Comparison of ENCODE assay signal across 36 mouse cellular contexts in the genomic region with DNA sequence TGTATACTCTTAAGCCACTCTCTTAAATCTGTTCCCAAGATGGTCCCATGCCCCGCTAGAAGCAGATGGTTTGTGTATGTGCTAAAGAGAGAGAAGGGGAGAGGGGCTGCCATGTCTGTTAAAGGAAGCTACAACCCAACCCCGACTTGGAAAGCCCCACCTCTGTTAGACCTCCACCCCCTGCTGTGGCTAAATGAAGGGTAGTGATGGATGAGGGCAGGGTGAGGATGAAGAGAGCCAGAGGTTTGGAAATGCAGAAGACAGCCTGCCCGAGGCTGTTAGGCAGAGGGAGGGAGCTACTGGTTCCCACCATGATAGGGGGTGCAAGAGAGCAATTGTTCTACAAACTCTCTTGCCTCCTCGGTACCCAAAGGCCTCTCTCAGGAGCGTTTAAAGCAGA. TPM values are rescaled to one million over a fixed set of nuclear protein-coding genes. Genes with fewer than 3 reads are reported as not detected.
"Had no signal": no experiment of that assay in that cellular context is flagged by ENCODE, and none has a peak within 500 bp of the region (broad histone marks: within the 10 kb centered on the region; RNA-seq: fewer than 3 reads in every experiment).

No protein-coding gene starts in this region.

- H3K36me3 ChIP-seq: limb, embryonic 10.5 days; limb, embryonic 12.5 days; limb, embryonic 13.5 days; limb, embryonic 15.5 days; liver, embryonic 12.5 days; liver, embryonic 13.5 days; liver, embryonic 15.5 days; lung, embryonic 15.5 days; midbrain, embryonic 10.5 days; midbrain, embryonic 12.5 days; midbrain, embryonic 13.5 days; midbrain, embryonic 15.5 days; neural tube, embryonic 12.5 days had no signal

- H3K4me2 ChIP-seq: limb, embryonic 12.5 days; limb, embryonic 13.5 days; limb, embryonic 15.5 days; liver, embryonic 11.5 days; liver, embryonic 12.5 days; liver, embryonic 13.5 days; liver, embryonic 15.5 days; lung, embryonic 14.5 days; lung, embryonic 15.5 days; midbrain, embryonic 11.5 days; midbrain, embryonic 12.5 days; midbrain, embryonic 13.5 days; midbrain, embryonic 15.5 days; neural tube, embryonic 12.5 days had no signal

- DNase-seq: left cerebral cortex, postnatal 4 days; liver; liver, embryonic 13.5 days; liver, postnatal 0 days; lung, adult 18-20 months; lung, adult 2 months; lung, embryonic 14.5 days; lung, postnatal 10 days; lung, postnatal 14 days; lung, postnatal 36 days; lung, postnatal 4 days; midbrain, embryonic 14.5 days had no signal

- ATAC-seq: liver, embryonic 12.5 days; liver, postnatal 0 days; lung, postnatal 0 days; midbrain, embryonic 13.5 days; midbrain, embryonic 15.5 days; midbrain, embryonic 16.5 days had no signal

- H3K9me3 ChIP-seq: limb, embryonic 10.5 days; limb, embryonic 12.5 days; limb, embryonic 13.5 days; limb, embryonic 15.5 days; liver, embryonic 12.5 days; liver, embryonic 13.5 days; liver, embryonic 15.5 days; lung, embryonic 15.5 days; midbrain, embryonic 10.5 days; midbrain, embryonic 12.5 days; midbrain, embryonic 13.5 days; midbrain, embryonic 15.5 days; neural tube, embryonic 12.5 days had no signal

- H3K9ac ChIP-seq: limb, embryonic 12.5 days; limb, embryonic 13.5 days; limb, embryonic 15.5 days; liver, embryonic 12.5 days; liver, embryonic 13.5 days; liver, embryonic 14.5 days; liver, embryonic 15.5 days; liver, postnatal 0 days; lung, embryonic 14.5 days; lung, embryonic 15.5 days; midbrain, embryonic 12.5 days; midbrain, embryonic 13.5 days; midbrain, embryonic 15.5 days; neural tube, embryonic 12.5 days had no signal

- H3K4me1 ChIP-seq: limb, embryonic 10.5 days; limb, embryonic 12.5 days; limb, embryonic 13.5 days; limb, embryonic 15.5 days; liver, embryonic 12.5 days; liver, embryonic 13.5 days; liver, embryonic 15.5 days; midbrain, embryonic 10.5 days; midbrain, embryonic 12.5 days; midbrain, embryonic 13.5 days; midbrain, embryonic 15.5 days; neural tube, embryonic 12.5 days had no signal

- H3K27me3 ChIP-seq: limb, embryonic 12.5 days; limb, embryonic 13.5 days; limb, embryonic 15.5 days; liver, embryonic 12.5 days; liver, embryonic 13.5 days; liver, embryonic 15.5 days; lung, embryonic 15.5 days; midbrain, embryonic 12.5 days; midbrain, embryonic 13.5 days; midbrain, embryonic 15.5 days; neural tube, embryonic 12.5 days had no signal

- H3K27ac ChIP-seq: limb, embryonic 10.5 days; limb, embryonic 12.5 days; limb, embryonic 13.5 days; limb, embryonic 15.5 days; liver, embryonic 12.5 days; liver, embryonic 13.5 days; liver, embryonic 14.5 days; liver, embryonic 15.5 days; lung, embryonic 15.5 days; macrophage; midbrain, embryonic 10.5 days; midbrain, embryonic 12.5 days; midbrain, embryonic 13.5 days; midbrain, embryonic 15.5 days; neural tube, embryonic 12.5 days had no signal

- H3K4me3 ChIP-seq: limb, embryonic 10.5 days; limb, embryonic 12.5 days; limb, embryonic 13.5 days; limb, embryonic 15.5 days; liver, embryonic 12.5 days; liver, embryonic 13.5 days; liver, embryonic 15.5 days; lung, embryonic 15.5 days; megakaryocyte, embryonic 14.5 days; midbrain, embryonic 10.5 days; midbrain, embryonic 12.5 days; midbrain, embryonic 13.5 days; midbrain, embryonic 15.5 days; myocyte; neural tube, embryonic 12.5 days had no signal

RNA-seq across cellular contexts. Expression of gene 2410004P03Rik, which starts 31.8 kb away (rescaled TPM):
- total RNA-seq: liver, adult 2 months; megakaryocyte-erythroid progenitor cell, adult 5-6 weeks; monocyte, adult 5-6 weeks had no signal
- polyA plus RNA-seq: liver, adult 2 months; liver, embryonic 12.5 days; liver, embryonic 15.5 days; liver, embryonic 16.5 days had no signal
